Mouse (Mus musculus) liver, postnatal 0 days (tissue): ENCODE measurements at regions not wholly inside any gene's neighbourhood (a gene's known extent, or its start where the extent isn't known, plus 50 kb on each side); places are given as distances from the start of the nearest gene placed in this dataset.

Experiments
- CTCF ChIP-seq: sonication (generic); IDR thresholded peaks from 2 replicates; pipeline ENCODE4 v1.5.1; 2016; ENCODE audit warnings: antibody characterized with exemption, low read depth
- EP300 ChIP-seq: IDR thresholded peaks from 2 replicates; pipeline ENCODE4 v1.6.1; 2016; ENCODE audit warnings: antibody characterized with exemption, low read depth, mild to moderate bottlenecking

DNA sequence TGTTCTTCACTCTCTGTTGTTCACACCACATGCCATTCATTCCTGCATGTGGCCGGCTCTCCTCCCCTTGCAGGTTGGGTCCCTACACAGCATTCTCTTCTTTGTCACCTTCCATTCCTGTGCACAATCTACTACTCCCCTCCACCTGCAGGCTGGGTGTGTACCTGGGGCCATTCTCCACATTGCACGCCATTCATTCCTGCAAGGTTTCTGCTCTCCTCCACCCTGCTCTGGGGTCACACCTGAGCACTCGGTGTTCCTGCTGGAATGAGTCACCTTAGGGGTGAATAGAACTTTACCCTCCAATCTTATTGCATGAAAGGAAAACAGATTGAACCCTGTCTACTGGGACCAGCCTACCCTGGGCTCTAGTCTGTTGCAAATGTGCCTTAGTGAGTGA, 72.7 kb upstream of the Id2 start:
- TF ChIP-seq CTCF (no peak), EP300 (no peak)
